Mouse (Mus musculus) liver, embryonic 14.5 days (tissue): ENCODE measurements around the gene Ercc6.

Experiments
- CTCF ChIP-seq: IDR thresholded peaks from 2 replicates; pipeline ENCODE4 v1.5.1; 2016; ENCODE audit warnings: antibody characterized with exemption, low read depth, control low read depth
- EP300 ChIP-seq: IDR thresholded peaks from 2 replicates; pipeline ENCODE4 v1.6.1; 2016; ENCODE audit warnings: antibody characterized with exemption, low read depth

DNA sequence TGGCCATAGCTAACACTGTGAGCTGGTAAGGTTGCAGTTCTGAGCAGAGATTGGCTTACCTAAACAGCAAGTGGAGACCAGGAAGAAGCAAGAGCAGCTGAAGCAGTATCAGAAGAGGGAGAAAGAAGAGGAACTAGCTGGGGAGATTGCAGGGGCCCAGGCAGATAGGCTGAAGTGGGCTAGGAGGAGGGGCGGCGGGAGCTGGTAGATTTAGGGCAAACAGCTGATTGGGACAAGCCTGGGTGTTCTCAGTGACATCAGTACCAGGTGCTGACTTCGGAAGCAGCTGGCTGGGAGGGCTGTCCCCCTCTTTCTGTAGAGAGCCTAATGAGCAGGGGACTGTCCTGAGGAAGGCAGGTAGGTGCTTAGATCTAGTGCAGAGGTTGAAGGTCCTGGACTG, 48.1 kb downstream of the Ercc6 start:
- TF ChIP-seq CTCF (no peak), EP300 (no peak)
